Mouse (Mus musculus): ENCODE measurements around the gene Gm7073.

Gene Gm7073

GRCm38 (mm10) chrX:60539149-60539548, at the start of gene Gm7073:
Gene Gm7073, minus strand, starts transcription at chrX:60539249.
- in situ Hi-C loops (cut with MboI): no loop called here

- in situ Hi-C loops (cut with MboI): no loop called here
Measured at GRCm38 (mm10) chrX:60570539-60570938, 31.5 kb upstream of the Gm7073 start.

GRCm38 (mm10) chrX:60569047-60569446, 30.0 kb upstream of the Gm7073 start:
- in situ Hi-C loops (cut with MboI): no loop called here

- in situ Hi-C loops (cut with MboI): no loop called here
Measured at GRCm38 (mm10) chrX:60555242-60555641, 16.2 kb upstream of the Gm7073 start.

- in situ Hi-C loops (cut with MboI): no loop called here
Measured at GRCm38 (mm10) chrX:60547444-60548304, 8.6 kb upstream of the Gm7073 start.

GRCm38 (mm10) chrX:60547098-60547443, 8.0 kb upstream of the Gm7073 start:
- in situ Hi-C loops (cut with MboI): no loop called here

- in situ Hi-C loops (cut with MboI): no loop called here
Measured at GRCm38 (mm10) chrX:60545906-60546305, 6.9 kb upstream of the Gm7073 start.

GRCm38 (mm10) chrX:60545444-60545843, 6.4 kb upstream of the Gm7073 start:
- in situ Hi-C loops (cut with MboI): no loop called here

- in situ Hi-C loops (cut with MboI): no loop called here
Measured at GRCm38 (mm10) chrX:60544098-60544497, 5.0 kb upstream of the Gm7073 start.

- in situ Hi-C loops (cut with MboI): no loop called here
Measured at GRCm38 (mm10) chrX:60542901-60543300, 3.9 kb upstream of the Gm7073 start.

- in situ Hi-C loops (cut with MboI): no loop called here
Measured at GRCm38 (mm10) chrX:60503995-60504394, 35.1 kb downstream of the Gm7073 start.

- in situ Hi-C loops (cut with MboI): no loop called here
Measured at GRCm38 (mm10) chrX:60497750-60498149, 41.3 kb downstream of the Gm7073 start.

- in situ Hi-C loops (cut with MboI): no loop called here
Measured at GRCm38 (mm10) chrX:60495308-60495707, 43.7 kb downstream of the Gm7073 start.

- in situ Hi-C loops (cut with MboI): no loop called here
Measured at GRCm38 (mm10) chrX:60463786-60464185, 75.3 kb downstream of the Gm7073 start.

GRCm38 (mm10) chrX:60414563-60415111, 124.4 kb downstream of the Gm7073 start:
- in situ Hi-C loops (cut with MboI): no loop called here

GRCm38 (mm10) chrX:60405681-60406080, 133.4 kb downstream of the Gm7073 start:
- in situ Hi-C loops (cut with MboI): loop anchor here (10.0 kb wide), 1 partner anchor 401 kb away; no protein-coding TSS in a partner anchor

- in situ Hi-C loops (cut with MboI): loop anchor here (10.0 kb wide), 1 partner anchor 400 kb away; no protein-coding TSS in a partner anchor
Measured at GRCm38 (mm10) chrX:60404668-60405044, 134.4 kb downstream of the Gm7073 start.

- in situ Hi-C loops (cut with MboI): loop anchor here (10.0 kb wide), 1 partner anchor 399 kb away; no protein-coding TSS in a partner anchor
Measured at GRCm38 (mm10) chrX:60403764-60404667, 135.0 kb downstream of the Gm7073 start.

- in situ Hi-C loops (cut with MboI): loop anchor here (10.0 kb wide), 1 partner anchor 398 kb away; no protein-coding TSS in a partner anchor
Measured at GRCm38 (mm10) chrX:60403062-60403763, 135.8 kb downstream of the Gm7073 start.

- in situ Hi-C loops (cut with MboI): no loop called here
Measured at GRCm38 (mm10) chrX:60394292-60394691, 144.8 kb downstream of the Gm7073 start.

GRCm38 (mm10) chrX:60386852-60387251, 152.2 kb downstream of the Gm7073 start:
- in situ Hi-C loops (cut with MboI): no loop called here
